Mouse (Mus musculus): ENCODE measurements at regions not wholly inside any gene's neighbourhood (a gene's known extent, or its start where the extent isn't known, plus 50 kb on each side); places are given as distances from the start of the nearest gene placed in this dataset.

- peak; percentile 62 for DNase-seq (ENCODE audit: low spot score)
Observed at GRCm38 (mm10) chrX:150709416-150709815, 52.0 kb upstream of the Tro start.
